Mouse (Mus musculus) Muller cell, postnatal 12 days (primary cell): Measurements from ENCODE around the gene Podn.

Source experiments
- DNase-seq: peaks from one replicate; pipeline ENCODE4 v3.0.0-alpha.2; 2015; ENCODE audit errors: inconsistent ontology term

Gene Podn

DNA sequence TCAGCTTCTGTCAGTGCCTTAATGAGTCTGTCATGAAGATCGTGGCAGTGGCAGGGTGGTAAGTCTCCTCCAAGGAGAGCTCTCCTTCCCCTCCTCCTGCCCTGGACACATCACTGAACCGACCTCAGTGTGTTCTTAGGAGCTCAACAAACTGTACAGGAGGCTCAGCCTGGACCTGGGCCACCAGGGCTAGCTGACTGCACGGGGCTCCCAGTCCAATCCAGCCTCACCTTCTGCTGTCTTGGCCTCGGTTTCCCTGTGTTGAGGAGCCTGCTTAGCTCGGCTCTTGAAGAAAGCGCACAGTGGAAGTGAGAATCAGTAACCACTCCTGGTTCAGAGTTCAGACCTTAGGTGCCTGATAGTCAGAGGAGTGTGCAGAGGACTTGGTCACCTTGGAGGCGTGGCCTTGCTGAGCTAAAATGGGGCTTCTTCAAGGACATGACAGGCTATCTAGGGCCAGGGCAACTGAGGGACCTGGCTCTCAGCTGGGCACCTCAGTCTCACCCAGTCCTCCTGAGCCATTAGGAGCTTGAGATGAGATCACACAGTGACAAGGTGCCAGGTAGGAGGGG is 88.6 kb downstream of the Podn start:
- DNase-seq: no peak

- DNase-seq: peak; percentile 70
Measured at GRCm38 (mm10) chr4:108005328-108005727, 90.9 kb downstream of the Podn start.

DNA sequence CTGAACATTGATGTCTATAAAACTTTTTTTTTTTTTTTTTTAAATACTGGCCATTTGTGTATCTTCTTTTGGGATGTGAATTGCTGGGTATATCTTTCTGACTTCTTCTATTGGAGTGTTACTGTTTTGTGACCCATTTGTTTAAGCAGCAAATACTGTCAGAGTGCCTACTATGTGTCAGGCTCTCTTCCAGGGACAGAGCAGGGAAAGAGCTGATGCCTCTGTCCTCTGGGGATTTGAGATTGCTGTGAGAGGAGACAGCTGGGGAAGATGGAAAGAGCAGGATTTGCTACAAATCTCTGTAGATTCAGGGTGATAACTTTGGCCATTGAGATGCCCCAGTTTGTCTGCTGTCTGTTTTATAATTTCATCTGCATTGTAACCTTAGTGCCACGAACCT is 96.9 kb downstream of the Podn start:
- no peak for DNase-seq

DNA sequence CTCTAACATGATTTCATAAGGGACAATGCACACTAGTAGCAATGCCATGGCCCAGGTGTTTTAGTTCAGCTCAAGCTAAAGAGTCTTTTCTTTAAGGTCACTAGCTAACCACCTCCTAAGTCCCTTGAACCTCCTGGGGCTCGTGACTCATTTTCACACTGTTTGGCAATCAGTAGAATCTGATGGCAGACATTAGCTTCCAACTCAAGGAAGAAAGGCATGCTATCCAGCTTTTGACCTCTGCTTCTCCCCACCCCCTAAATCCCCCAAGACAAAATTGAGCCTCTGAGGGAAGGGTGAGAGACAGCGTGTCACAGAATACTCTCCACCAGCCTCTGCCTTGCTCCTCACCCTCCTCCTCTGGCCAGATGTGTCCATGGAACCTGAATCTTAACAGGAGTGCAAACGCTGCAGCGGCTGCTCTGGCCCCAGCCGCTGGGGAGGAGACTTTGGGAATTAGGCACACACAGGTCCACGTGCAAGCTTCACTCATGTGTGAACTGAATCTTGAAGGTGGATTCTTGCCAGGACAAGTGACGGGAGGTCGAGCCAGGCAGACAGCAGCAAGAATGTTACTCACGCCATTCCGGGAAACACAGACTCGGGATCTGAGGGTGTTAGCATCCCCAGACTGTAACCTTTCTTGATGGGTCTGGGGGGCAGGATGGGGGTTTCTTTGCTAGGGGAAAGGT is 97.5 kb downstream of the Podn start:
- DNase-seq: peak; percentile 85

- DNase-seq: no peak
Measured at GRCm38 (mm10) chr4:107996418-107996986, 99.7 kb downstream of the Podn start.

DNA sequence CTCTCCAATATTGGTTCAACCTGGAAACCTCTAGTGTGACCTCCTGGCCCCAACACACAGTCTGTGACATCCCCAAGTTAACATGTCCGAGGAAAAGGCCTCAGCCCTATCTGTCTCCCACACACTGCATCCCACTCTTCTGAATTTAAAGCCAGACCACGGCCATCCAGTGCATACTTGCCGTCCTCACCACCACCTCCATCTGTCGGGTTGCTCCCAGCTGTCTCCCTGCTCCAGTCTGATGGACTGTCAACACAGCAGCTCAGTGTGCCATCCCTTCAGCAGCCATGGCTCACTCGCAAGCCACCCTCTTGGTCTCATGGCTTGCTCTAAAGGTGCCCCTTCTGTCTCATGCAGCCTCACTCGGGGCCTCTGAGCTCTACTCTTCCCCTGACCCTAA is 100.5 kb downstream of the Podn start:
- no peak for DNase-seq

DNA sequence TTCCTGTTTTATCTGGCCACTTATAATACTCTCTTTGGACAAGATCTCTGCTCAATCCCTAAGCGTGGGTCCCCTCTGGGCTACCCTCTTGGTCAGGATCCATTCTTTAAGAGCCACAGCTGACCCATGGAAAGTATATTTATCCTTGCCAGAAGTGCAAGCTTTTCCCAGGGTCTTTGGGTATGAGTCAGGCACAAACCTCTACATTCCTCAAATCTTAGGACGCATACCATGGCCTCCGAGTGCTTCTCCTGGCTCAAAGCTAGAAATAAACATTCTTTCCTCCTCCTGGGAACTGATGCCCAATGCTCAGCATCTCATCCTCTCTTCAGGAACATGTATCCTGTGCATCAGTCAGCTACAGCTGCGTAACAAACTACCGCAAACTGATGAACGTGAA is 101.2 kb downstream of the Podn start:
- DNase-seq: peak; percentile 69

DNA sequence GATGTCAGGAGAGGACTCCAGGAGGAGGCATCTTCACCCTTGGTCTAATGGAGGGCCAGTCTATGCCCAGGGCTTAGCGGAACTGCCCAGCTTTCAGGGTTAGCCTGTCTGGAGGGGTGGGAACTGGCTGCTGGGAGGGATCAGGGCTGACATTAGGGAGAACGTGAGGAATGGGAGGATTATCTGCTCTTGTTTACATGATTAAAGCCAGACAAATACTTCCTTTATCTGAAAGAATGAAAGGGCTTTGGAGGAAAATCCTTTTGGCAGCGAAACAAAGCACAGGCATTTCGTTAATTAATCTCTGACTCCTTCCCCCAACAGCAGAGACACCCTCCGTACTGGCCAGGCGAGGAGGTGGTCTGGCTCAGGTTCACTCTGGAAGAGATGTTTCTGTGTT is 104.4 kb downstream of the Podn start:
- DNase-seq: peak; percentile 89

DNA sequence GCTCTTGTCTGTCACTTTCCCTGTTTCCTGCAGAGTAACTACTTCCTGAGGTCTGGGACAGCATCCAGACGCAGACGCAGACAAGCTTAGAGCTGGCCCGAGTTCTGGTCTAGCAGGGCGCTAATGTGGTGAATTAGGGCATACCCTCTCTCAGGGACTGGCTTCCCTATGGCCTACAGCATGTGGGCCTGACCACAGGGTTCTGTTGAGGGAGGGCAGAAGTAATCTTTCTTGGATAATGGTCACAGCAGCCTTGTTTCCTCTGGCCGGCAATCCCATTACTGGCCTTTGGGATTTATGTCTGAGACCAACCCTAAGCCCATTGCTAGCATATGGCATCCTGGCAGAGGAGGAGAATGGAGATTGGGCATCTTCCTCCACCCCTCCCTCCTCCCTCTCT is 105.4 kb downstream of the Podn start:
- peak; percentile 32 for DNase-seq

DNA sequence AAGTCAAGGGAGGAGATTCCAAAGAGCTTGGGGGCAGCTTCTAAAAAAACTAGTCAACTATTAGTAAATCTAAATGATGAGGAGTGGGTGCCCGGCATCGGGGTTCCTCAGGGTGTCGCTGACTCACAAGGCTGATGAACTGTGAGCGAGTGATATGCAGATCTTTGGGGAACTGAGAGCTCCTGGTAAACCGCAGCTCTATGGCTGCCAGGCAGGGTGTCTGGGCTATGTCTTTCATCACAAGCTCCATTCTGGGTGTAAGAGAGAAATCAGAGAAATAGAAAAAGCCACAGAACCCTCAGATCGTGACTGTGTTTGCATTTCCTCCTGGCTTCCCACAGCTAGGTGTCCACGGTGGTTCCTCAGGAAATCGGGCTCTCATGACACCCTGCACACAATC is 107.3 kb downstream of the Podn start:
- no peak for DNase-seq

GRCm38 (mm10) chr4:107986386-107987168 is 109.7 kb downstream of the Podn start:
- no peak for DNase-seq

DNA sequence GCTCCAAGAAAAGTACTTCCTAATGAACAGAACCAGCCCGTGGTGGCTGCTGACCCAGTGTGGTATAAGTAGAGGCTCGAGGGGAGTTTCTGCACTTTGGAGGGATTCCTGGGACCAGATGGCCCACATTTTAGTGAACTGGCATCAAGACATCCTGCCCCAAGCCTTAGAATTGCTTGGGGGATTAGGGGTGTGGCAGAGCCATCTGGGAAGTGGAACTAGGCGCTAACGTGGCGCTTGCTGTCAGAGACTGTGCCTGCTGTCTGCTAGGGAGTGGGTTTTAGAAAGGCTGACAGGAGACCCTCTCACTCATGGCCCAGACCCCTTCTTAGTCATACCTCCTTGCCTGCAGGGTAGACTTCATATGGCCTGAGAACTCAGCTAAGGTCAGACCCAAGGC is 110.4 kb downstream of the Podn start:
- DNase-seq: no peak

DNA sequence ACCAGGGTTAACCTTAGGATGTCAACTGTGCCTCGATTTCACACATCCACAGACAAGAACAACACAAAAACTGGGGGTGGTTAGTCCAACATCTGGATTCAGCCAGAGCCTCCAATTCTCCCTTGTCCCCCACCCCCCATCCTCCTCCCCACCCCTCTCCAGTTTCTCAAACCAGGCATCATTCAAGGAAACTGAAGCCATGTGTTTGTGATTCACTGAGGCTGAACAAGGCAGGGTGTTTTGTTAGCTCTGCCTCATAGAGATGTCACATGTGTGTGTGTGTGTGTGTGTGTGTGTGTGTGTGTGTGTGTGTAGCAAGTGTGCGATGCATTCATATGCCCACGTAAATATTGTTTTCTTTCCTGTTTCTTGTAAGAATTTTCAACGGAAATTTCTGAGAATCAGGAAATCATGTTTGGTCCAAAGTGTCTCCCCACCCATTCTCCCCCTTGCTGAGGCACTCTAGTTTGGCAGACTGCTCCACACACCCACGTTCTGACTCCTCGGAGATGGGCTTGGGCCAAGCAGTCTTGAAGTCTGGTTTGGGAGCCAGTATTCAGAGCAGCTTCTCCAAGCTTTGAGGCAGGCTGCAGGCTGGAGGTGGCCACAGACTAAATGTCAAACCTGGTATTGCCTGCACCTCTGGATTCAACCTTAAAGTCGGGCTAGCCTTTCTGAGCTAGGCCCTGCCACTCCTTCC is 111.8 kb downstream of the Podn start:
- peak; percentile 72 for DNase-seq

DNA sequence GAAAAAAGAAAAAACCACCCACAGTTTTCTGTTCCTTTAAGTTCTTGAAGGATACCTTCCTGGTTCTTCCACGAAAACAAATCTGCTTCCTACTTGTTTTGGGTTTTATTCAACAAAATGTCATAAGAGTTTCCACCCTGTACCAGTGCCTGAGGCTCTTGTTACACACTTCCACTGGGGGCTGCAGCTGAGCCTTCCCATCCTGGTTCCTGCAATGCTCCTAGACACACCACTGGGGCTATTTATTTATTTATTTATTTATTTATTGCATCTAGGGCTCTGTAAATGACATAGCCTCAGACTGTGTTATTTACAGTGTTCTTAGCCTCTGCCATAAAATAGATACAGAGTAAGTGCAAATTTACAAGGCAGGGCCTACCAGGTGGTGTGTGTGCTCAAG is 112.5 kb downstream of the Podn start:
- DNase-seq: no peak

DNA sequence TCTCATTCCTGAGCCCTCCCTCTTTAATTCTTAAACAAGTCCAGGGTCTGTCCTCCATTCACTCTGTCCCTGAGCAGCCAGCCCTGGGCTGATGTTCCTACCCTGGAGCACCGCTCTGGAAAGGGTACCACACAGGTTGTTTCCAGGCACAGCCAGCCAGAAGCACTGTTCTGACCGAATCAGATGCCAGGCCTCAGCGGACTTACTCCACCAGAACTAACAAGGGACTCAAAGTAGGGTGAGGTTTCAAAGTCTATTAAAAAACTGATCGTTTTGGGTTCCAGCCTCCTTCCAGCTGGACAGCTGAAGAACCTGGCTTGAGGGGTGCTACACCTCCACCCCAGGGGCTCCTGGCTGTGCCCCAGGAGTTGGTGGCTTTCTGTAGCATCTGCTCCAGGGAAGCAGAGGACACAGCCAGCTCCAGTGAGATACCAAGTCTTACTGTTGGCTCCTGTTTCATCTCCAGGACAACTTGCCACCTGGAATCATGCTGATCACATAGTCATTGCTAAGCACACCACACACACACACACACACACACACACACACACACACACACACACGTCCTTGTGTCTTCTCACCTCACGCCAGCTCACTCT is 116.1 kb downstream of the Podn start:
- no peak for DNase-seq

- peak; percentile 53 for DNase-seq
Measured at GRCm38 (mm10) chr4:107979530-107979929, 116.7 kb downstream of the Podn start.

GRCm38 (mm10) chr4:107977593-107977992 is 118.7 kb downstream of the Podn start:
- DNase-seq: no peak

- no peak for DNase-seq
Measured at GRCm38 (mm10) chr4:107975004-107975403, 121.2 kb downstream of the Podn start.

- DNase-seq: no peak
Measured at GRCm38 (mm10) chr4:107974527-107974926, 121.7 kb downstream of the Podn start.

GRCm38 (mm10) chr4:107971162-107971561 is 125.1 kb downstream of the Podn start:
- no peak for DNase-seq

DNA sequence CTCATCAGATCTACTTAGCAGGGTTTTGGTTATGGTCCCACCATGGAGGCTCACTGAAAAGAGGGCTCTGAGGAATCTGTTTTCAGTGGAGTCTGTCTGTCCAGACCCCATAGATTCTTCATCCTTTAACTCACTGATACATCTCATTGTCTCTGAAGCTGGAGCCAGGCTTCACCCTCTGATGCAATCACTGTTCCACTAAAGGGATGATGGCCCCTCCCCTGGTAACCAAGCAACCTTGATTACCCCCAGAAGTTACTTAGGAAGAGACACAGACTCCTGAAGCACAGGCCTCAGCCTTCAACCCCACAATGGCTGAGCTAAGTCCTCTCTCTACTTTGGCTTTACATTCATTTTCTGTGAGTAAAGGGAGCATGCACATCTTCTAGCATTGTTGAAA is 126.5 kb downstream of the Podn start:
- DNase-seq: no peak
